Mouse (Mus musculus): ENCODE data around the gene Slc16a13.

DNA sequence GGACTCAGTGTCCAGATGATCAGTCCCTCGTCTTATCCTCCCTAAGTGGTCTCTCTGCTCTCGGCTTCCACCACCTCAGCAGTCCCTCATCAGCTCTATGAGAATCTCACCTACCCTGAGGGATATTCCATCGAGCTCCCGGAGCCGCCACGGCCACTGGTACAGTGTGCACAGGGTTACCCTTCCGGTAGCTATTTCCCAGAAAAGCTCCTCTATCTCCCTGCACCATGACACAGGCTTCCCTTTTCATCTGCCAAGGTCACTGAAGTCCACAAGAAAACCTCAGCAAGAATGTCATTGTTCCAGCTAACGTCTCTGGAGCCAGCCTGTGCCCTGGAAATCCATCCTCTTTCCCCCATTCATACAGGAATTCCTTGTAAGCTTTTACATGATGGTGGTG lies 31.0 kb upstream of the Slc16a13 start:
- TF ChIP-seq GATA1 (IDR thresholded peaks at IDR 0.05; ENCODE audit: borderline replicate concordance, low read length) (no peak), FLI1 (IDR thresholded peaks at IDR 0.05; ENCODE audit: low read length) (no peak)

Data from megakaryocyte, embryonic 14.5 days (primary cell).